Mouse (Mus musculus) G1E-ER4 (cell line): ENCODE measurements around the gene Washc2. TPM values are rescaled to one million over a fixed set of nuclear protein-coding genes. Genes with fewer than 3 reads are reported as not detected.
A peak's percentile ranks its signal among the peaks of the same experiment; 100 is the strongest.

ENCODE experiments used
- GATA1 ChIP-seq: IDR thresholded peaks from one replicate; pipeline ENCODE4 v1.8.0; 2012; ENCODE audit warnings: low read length, inconsistent platforms
- polyA plus RNA-seq: library from polyadenylated mRNA; stranded (reverse); fragments of >175 nt; gene quantifications from 2 replicates; pipeline ENCODE4 v1.2.3, GENCODE M21; 2012

Gene Washc2
- polyA plus RNA-seq, 1 experiment = 25.2 TPM

DNA sequence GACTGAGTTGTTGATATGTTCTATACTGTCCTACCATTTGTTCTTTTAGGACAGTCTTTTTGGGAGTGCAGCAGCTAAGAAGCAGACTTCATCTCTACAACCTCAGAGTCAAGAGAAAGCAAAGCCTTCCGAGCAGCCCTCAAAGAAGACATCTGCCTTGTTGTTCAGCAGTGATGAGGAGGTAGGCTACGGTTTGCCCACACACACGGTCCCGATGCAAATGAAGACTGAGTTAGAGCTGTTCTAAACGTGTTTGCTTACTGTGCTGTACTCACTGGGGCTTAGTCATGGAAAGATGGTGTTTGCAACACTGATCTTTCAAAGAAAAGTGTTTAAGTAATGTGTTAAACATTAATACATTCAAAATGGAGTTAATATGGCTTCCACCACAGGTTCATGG lies 30.2 kb downstream of the Washc2 start:
- TF ChIP-seq GATA1 = no peak

GRCm38 (mm10) chr6:116240371-116240770 lies 32.5 kb downstream of the Washc2 start:
- TF ChIP-seq GATA1 = no peak

DNA sequence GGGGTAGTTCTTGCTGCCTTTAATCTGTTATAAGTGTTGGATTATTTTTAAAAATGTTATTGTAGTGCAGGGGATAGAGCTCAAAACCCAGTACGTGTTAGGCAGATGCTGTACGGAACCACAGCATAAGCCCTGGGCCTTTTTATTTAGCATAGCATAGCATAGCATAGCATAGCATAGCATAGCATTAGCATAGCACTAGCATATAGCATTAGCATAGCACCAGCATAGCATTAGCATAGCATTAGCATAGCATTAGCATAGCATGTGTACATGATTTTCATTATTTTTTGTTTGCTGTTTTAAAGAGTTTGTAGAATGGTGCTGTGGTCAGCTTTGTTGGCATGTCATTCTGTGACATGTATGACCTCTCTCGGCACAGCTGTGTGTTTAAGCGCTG lies 51.8 kb downstream of the Washc2 start:
- no peak for TF ChIP-seq GATA1

DNA sequence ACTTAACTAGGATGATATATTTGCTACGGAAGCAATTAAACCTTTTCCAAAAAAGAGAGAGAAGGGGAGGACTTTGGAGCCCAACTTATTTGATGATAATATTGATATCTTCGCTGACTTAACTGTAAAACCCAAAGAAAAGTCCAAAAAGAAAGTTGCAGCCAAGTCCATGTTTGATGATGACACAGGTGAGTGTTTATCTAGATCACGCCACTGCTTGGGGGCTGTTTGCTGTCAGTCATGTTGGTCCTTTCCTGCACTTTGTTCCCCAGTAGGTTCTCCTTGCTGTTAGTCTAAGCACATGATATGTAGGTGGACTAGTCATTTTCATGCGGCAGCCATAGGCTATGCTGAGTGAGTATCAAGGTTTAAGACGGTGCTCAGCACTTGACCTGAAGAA lies 52.6 kb downstream of the Washc2 start:
- TF ChIP-seq GATA1 = no peak

GRCm38 (mm10) chr6:116262824-116263223 lies 55.0 kb downstream of the Washc2 start:
- no peak for TF ChIP-seq GATA1

DNA sequence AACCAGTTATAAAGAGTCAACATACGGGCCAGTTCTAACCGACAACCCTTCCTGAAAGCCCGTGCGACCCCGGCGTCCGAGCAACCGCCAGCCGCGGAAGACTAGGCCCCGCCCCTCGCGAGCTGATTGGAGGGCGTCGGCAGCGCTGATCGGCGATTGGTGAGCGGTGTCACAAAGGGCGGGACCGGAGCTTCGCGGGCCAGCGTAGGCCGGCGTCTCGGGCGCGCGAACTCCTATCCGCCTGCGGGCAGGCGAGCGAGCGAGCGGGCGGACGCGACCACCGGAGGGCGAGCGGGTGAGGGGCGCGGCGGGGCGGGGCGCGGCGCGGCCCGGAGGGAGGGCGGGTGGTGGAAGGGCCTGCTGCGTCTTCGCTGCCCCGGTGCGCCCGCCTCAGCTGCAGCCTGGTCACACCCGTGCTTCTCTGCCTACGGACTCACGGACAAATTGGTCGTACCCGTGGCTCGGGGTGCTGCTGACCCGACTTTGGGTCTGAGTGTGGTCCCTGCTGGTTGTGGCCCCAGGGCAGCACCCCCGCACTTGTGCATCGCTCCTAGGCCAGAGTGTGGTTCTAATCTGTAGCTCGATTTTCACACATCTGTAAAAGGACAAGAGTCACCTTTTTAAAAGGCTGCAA lies 56.3 kb downstream of the Washc2 start, which contains the start of gene Zfand4:
Gene Zfand4, plus strand, starts transcription at position 205 of the 634 bp plus-strand sequence.
- no peak for TF ChIP-seq GATA1

- no peak for TF ChIP-seq GATA1
Measured at GRCm38 (mm10) chr6:116264836-116265235, 57.0 kb downstream of the Washc2 start.

DNA sequence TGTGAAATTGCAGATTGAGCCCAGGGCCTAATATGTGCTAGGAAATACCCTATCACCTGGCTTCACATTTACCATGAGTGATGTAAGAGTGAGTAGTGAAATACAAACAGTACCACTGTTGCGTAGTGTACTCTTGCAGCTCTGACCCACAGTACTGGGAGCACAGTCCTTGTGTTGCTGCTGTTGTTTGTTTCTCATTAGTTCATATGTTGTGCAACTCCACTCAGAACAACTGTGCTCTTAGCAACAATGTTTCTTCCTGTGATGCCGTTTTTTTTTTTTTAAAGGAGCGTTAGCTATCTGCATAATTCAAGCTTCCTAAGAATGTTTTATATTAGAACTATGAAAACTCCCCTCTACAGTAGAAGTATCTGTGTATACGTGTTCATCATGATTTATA lies 57.8 kb downstream of the Washc2 start:
- no peak for TF ChIP-seq GATA1

- TF ChIP-seq GATA1 = no peak
Measured at GRCm38 (mm10) chr6:116266273-116267109, 58.7 kb downstream of the Washc2 start.

GRCm38 (mm10) chr6:116267110-116267423 lies 59.2 kb downstream of the Washc2 start:
- no peak for TF ChIP-seq GATA1

DNA sequence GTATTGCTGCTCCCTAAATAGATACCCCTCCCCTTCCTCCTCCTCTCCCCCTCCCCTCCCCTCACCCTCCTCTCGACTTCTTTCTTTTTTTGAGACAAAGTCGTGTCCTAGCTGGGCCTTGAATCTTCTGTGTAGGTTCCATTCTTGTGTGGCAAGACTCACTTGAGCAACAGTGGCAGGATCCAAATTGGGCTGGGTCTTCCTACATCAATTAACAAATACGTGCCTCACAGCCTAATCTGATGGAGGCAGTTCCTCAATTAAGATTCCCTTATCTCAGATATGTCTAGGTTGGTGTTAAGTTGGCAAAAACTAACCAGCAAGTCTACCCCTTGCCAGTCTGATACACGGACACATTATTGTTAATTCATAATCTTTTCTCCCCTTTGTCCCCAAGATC lies 67.9 kb downstream of the Washc2 start:
- TF ChIP-seq GATA1 = no peak

GRCm38 (mm10) chr6:116278679-116279317 lies 71.0 kb downstream of the Washc2 start:
- no peak for TF ChIP-seq GATA1

DNA sequence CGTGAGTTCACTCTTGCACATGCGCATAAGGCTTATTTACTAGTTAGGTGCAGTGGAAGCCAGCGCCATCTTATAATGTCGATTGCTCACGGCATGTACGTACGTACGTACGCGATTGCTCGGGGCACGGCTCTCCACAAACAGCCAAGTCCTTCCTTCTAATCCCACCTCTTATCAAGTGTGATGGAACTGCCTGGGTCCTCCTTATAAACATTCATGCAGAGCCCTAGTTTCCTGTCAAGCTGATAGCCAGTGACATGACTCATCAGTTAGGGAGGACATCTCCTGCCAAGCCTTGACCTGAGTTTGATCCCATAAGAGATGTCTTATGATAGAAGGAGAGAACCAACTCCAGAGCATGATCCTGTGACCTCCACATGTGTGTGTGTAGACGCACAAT lies 73.2 kb downstream of the Washc2 start:
- no peak for TF ChIP-seq GATA1

DNA sequence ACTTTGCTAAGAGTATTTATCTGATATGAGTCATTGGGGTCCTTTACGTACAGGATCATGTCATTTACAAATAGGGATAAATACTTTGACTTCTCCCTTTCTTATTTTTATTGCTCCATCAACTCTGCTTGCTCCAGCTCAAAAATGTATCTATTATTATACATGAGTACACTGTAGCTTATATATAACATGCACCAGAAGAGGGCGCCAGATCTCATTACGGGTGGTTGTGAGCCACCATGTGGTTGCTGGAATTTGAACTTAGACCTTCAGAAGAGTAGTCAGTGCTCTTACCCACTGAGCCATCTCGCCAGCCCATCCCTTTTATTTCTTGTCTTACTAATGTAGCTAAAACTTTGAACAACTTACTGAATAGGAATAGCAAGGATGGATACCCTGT lies 74.7 kb downstream of the Washc2 start:
- no peak for TF ChIP-seq GATA1

DNA sequence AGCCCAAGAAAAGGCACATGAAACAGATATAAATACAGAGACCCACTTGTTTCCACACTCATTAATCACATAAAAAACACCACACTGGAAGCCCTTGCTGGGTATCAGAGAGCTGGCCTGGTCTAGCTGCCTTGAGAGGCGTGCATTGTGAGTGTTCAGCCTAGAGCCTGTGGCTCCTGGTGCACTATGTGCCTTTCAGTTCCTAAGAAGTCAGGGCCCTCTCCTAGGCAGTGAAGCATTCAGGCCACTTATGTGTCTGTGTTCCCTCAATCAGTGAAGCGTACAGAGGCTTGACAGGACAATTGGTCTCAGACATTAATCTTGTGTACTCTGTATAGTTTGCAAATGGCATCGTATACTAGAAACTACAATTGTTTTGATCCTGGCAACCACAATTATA lies 75.4 kb downstream of the Washc2 start:
- TF ChIP-seq GATA1 = no peak

- TF ChIP-seq GATA1 = no peak
Measured at GRCm38 (mm10) chr6:116286321-116286720, 78.5 kb downstream of the Washc2 start.

DNA sequence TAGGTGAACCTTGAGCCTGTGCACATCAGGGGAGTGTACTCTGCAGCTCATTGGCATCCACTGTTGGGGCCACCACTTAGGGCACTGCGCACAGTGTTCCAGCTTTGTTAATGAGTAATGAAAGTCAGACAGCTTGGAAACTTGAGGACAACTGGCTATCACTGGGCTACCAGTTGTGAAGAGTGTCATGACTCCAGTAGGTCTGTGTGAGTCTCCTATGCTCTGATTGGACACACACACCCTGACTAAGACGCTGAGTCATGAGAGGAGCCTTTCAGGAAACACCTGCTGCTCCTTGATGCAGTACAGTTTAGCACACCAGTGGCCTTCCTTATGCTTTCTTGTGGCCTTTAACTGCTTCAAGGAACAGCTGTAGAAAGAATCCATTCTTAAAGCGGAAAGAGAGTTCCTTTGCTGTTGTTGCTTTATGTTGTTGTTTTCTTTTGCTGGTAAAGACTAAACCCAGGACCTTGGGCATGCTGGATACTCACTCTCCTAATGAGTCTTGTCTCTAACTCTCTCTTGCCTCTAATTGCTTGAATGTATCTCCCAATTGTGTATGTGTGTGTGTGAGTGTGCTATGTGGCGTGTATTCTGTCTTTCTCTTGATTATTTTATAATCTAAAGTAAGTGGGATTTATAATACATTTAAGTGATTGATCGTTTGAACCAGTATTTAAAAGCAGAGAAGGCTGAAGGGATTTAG lies 79.2 kb downstream of the Washc2 start:
- TF ChIP-seq GATA1 = peak; percentile 14
